Mouse (Mus musculus): ENCODE results near the gene Mllt6. TPM values are rescaled to one million over a fixed set of nuclear protein-coding genes. Genes with fewer than 3 reads are reported as not detected.
"Not testable (repeated sequence)": the region's sequence is repeated elsewhere in the genome, so short reads cannot be mapped to it uniquely, and the experiment has no call there.

The Mllt6 gene
- total RNA-seq, 1 experiment from 2014 or later: 63.2 TPM

GRCm38 (mm10) chr11:97733689-97734088 is 70.5 kb downstream of the Mllt6 start:
- no peak for ATAC-seq (ENCODE audit: extremely low read depth, insufficient number of reproducible peaks, low FRiP score, poor library complexity, severe bottlenecking)

DNA sequence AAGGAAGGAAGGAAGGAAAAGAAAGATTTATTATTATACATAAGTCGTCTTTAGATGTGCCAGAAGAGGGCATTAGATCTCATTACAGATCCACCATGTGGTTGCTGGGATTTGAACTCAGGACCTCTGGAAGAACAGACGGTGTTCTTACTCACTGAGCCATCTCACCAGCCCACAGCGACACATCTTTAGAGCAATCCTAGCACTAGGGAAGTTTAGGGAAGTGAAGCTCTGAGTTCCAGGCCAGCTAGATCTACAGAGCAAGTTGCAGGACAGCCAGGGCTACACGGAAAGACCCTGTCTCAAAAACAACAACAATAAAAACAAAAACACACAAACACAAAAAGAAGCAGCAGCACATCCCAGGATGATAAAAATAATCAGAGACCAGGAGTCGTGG is 71.6 kb downstream of the Mllt6 start:
- ATAC-seq (ENCODE audit: extremely low read depth, insufficient number of reproducible peaks, low FRiP score, poor library complexity, severe bottlenecking): not testable (repeated sequence)

Other genes with a start within 250 kb of the Mllt6 start
- 8.8 and 10.5 TPM in 2 replicates for gene Arhgap23, start 247.9 kb upstream of the Mllt6 start, total RNA-seq (2017)
- gene 4933428G20Rik, start 163.1 kb upstream of the Mllt6 start, total RNA-seq (2017): 0.23 TPM in 1 of 2 replicates, not detected in the other
- gene Srcin1, start 87.2 kb upstream of the Mllt6 start, total RNA-seq (2017): 0.12 TPM in 1 of 2 replicates, not detected in the other
- gene Epop, start 33.7 kb upstream of the Mllt6 start, total RNA-seq (2017): 0.35 and 0.61 TPM in 2 replicates
- gene Cisd3, start 22.4 kb downstream of the Mllt6 start, total RNA-seq (2017): 7.2 and 13.5 TPM in 2 replicates
- not detected in 2 replicates for gene Pcgf2, start 37.1 kb downstream of the Mllt6 start, total RNA-seq (2017)
- 89.0 and 97.7 TPM in 2 replicates for gene Psmb3, start 40.0 kb downstream of the Mllt6 start, total RNA-seq (2017)
- 29.0 and 30.6 TPM in 2 replicates for gene Pip4k2b, start 81.3 kb downstream of the Mllt6 start, total RNA-seq (2017)
- gene Cwc25, start 103.1 kb downstream of the Mllt6 start, total RNA-seq (2017): 35.0 and 41.2 TPM in 2 replicates
- gene 1700001P01Rik, start 112.5 kb downstream of the Mllt6 start, total RNA-seq (2017): 0.81 and 2.7 TPM in 2 replicates
- 1,248 and 1,304 TPM in 2 replicates for gene Rpl23, start 119.0 kb downstream of the Mllt6 start, total RNA-seq (2017)
- 257 and 315 TPM in 2 replicates for gene Lasp1, start 135.6 kb downstream of the Mllt6 start, total RNA-seq (2017)
- 0.47 and 1.2 TPM in 2 replicates for gene B230217C12Rik, start 177.4 kb downstream of the Mllt6 start, total RNA-seq (2017)
- 1.0 and 2.3 TPM in 2 replicates for gene Fbxo47, start 220.7 kb downstream of the Mllt6 start, total RNA-seq (2017)